Mouse (Mus musculus): ENCODE measurements around the gene Lhpp.

GRCm38 (mm10) chr7:132581441-132581840 is 29.0 kb upstream of the Lhpp start:
- no peak for TF ChIP-seq POLR2A (IDR thresholded peaks at IDR 0.05; ENCODE audit: insufficient read length, low read depth)
- TF ChIP-seq MAX (IDR thresholded peaks at IDR 0.05; ENCODE audit: low read depth): no peak
- no peak for TF ChIP-seq POLR2AphosphoS2 (IDR thresholded peaks at IDR 0.05; ENCODE audit: insufficient read length, low read depth)

Data from myocyte (in vitro differentiated cells).